Mouse (Mus musculus) hindlimb bud, embryonic 11.5 days (tissue): ENCODE data around the gene Aldh18a1.
"Not testable (repeated sequence)": the region's sequence is repeated elsewhere in the genome, so short reads cannot be mapped to it uniquely, and the experiment has no call there.

ENCODE experiments used
- DNase-seq: peaks from one replicate; pipeline ENCODE4 v3.0.0-alpha.2; 2012; ENCODE audit warnings: low read depth, low spot score; ENCODE audit errors: extremely low spot score

The Aldh18a1 gene

DNA sequence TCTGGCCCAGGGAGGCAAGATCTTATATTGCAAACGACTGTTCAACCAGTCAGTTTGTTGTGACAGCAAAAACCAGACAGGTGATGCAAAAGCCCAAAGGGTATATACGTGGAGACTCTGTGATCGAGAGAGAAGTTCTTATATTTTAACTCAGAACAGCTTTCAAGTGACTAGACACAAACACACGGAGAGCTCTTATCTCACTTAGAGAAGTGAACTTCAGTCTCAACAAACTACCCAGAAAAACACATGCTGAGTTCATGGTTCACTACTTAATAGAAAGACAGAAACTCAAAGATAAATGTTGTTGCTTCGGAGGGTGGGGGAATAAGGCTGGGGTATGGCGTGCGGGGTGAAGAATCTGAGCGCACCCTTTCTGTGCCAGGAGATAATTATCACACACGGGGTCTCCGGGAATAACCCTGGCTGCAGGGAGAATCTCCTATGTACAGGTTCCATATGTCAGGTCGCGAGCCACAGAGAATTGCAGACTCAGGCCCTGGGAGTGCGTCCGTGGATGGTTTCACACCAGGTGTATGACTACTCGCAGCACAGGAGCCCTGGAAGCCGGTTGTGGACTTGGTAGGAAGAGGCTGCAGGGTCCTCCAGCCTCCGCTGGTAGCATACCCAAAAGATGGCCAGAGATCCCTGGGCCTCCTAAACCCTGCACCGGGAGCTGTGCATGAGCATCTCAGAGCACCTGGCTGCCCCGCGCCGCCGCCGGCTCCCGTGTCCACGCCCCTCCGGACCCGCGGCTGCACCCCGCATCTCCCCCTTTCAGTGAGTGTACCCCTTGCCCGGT is 571 bp downstream of the Aldh18a1 start:
- DNase-seq = no peak

DNA sequence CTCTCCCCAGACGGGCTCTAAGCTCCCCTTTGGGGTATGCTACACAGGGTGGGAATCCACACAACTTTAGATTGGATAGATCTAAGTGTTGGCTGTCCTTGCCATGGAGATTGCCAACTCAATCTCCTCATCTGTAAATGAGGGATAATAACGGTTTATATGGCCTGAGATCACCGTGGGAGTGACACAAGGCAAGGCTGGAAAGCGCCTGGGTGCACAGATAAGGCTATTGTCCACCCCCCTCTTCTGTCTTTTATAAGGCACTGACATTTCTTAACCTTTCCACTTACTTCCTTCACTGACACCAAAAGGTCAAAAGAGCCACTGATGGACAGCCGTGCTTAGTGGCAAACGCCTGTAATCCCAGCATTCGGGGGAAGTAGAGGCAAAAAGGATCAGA is 1.4 kb downstream of the Aldh18a1 start:
- DNase-seq = no peak

DNA sequence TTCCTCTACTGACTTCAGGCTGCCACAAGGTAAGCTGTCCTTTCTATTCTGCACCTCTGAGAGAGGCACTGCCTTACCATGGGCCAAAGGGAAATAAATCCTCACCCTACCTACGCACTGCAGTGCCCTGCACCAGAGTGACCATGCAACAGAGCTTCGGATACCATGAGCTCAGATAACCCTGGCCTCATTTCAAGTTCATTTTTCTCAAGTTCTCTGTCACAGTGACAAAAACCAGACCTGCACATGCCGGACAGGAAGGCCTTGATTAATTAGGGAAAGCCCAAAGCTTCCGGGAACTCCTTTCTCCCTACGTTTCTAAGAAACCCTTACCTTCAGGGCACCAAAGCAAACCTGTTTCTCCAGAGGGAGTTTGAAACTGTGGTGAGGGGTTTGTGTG is 6.6 kb downstream of the Aldh18a1 start:
- DNase-seq = no peak

DNA sequence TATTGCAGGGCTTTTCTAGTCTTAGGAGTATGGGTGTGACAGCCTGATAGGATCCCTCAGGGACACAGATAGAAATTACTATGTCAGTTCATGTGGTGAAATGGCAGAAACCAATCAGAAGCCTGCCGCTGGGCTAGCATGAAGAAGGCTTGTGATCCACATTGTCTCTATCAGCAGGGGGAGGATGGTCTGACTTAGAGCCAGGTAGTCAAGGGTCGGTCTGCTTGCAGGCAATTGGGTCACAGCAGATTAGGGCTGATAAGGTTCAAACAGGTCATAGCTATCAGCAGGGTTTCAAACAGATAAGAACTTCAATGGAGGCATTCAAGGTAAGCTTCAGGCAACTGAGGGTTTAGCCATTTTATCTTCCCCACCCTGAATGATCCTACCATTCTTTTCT is 7.4 kb downstream of the Aldh18a1 start:
- no peak for DNase-seq

DNA sequence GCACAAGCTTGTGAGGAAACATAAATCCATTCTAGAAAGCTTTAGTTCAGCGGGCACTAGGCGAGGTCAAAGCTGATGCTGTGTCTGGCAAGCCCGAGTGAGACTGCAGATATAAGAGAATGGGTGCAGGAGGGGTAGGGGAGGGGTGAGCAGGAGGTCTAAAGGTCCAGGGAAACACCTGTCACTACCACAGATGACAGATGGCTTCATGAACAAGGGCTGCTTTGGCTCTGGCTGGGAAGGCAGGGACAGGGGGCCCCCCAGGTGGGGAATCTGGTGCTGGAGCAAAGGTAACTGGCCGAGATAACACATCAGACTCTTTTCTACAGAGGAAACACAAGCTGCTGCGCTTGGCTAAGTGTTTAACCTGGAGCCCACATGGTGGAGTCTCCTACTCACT is 12.8 kb downstream of the Aldh18a1 start:
- DNase-seq = no peak

DNA sequence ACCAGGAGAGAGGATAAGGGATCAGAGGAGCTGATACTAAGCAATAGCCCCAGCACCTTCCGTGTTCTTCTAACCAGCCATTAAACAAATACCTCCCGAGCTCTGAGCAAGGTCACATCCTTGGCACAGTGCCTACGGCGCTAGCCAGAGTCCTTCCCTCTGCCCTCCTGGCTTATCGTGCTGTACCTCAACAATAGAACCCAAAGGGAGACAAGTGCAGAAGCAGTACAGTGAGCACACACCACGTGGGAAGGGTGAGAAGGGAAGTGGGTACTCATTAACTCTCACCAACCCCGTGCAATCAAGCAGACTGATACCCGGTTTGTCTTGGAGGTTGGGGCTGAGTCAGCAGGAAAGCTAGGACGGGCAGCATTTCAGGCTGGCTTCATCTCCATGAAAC is 17.5 kb downstream of the Aldh18a1 start:
- no peak for DNase-seq

DNA sequence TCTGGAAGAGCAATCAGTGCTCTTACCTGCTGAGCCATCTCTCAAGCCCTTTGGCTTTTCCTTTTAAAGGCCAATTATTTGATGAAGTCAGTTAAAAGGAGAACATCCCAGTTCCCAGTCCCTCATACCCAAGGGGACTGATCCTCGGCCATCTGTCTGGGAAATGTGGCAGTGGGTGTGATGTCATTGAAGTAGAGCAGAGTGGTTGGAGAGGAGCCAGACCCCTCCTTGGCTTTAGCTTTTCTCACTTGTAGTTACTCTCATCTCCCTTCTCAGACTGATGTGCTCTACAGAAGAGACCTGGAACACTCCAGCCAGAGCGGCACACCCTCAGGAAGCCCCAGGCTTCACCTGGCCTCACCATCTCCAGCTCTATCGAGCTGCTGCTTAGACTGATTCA is 20.6 kb downstream of the Aldh18a1 start:
- no peak for DNase-seq

DNA sequence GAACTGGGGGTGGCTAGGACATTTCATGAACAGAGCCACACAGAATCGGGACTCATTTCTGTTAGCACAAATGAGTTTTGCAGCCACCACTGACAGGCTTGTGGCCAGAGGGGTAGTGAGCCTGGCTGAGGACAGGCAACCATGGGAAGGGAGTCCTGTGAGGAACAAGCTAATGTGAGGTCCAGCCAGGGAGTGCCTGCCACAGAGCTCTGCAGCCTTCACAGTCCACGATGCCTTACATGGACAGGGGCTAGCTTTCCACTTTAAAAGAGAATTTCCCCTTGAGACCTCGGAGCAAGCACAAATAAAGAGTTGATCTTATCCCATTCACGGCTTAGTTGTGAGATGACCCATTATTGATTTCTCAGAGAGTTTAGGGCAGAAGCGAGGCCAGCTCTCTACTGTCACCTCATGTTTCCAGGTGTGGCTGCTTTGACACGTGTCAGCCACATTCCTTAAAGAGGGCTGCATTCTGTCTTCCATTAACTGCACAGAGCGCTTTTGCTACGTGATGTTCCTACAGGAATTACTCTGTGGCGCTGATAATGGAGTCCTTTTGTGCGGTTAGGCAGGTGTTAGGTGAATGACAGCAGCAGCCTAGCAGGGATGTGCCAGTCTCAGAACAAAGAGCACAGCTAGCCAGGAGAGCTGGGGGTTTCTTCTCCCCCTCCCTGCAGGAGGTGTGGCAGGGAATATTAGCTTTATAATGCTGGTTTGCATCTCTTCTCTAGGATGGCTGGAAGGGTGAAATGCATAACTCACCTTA is 24.2 kb downstream of the Aldh18a1 start:
- no peak for DNase-seq

DNA sequence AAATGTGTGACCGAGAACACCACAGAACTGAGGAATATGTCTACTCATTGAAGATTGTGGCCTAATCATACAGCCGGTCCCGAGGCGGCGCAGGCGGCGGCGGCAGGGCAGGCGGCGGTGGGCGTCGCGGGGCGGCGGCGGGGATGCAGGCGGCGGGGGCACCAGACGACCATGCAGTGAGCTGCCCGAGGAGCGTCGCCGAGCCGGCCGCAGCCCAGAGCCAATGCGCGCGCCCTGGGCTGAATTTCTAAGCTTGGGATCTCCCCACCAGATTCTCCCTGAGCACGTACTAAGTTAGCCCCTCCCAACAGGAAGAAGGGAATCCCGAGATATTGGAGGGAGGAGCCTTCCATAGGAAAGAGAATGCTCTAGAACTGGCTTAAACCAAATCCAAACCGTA is 26.7 kb downstream of the Aldh18a1 start:
- not testable (repeated sequence) for DNase-seq

DNA sequence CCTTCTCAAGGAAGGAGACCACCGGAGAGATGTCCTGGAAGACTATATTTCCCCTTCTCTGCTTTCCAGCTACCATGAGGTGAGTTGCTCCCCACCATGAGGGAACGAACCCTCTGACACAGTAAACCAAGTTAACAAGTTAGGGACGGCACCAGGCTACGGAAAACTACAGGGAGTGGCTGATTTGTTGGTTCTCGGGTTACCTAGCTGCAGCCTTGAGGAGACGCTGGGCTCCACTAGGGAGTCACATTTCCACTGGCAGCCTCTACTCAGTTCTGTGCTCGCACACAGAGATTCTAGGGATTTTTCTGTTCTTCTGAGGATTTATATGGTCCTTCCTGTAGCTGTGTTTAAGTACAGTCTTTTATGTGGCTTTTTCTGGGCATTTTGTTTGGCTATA is 32.2 kb downstream of the Aldh18a1 start:
- DNase-seq = no peak

DNA sequence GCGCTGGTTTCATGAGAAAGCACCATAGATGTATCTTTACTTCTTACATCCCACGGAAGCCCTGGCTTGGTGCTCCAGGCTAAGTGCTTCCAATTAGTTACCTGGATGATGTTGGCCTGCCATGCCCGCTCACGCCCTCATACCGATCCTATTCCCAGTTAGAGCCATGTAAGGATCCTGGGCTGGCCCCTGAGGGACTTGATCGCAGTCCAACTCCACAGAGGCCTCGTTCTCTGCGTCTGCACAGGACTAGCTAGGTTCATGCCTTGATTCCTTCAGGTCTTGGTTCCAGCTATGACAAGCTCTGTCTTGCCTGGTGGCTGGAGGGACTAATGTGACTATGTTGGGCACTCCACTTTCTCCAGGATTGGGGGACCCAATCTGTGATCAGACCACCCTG is 33.1 kb downstream of the Aldh18a1 start:
- DNase-seq = no peak

DNA sequence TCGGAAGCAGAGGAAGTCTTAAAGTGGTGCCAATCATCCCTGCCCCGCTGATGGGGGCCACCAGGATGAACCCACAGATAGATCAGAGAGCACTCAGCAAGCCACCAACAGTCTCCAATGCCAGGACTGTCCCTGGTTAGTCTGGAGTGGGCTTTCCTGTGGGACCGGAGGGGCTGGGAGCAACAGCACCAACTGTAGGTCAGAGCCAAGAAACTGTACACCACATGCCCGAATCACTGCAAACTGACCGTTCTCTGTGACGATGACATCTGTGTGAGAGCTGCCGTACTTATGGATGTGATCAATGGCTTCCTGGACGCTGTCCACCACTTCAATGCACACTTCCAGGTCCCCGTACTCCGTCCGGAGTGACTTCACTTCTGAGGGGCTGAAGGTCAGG is 33.9 kb downstream of the Aldh18a1 start:
- no peak for DNase-seq

DNA sequence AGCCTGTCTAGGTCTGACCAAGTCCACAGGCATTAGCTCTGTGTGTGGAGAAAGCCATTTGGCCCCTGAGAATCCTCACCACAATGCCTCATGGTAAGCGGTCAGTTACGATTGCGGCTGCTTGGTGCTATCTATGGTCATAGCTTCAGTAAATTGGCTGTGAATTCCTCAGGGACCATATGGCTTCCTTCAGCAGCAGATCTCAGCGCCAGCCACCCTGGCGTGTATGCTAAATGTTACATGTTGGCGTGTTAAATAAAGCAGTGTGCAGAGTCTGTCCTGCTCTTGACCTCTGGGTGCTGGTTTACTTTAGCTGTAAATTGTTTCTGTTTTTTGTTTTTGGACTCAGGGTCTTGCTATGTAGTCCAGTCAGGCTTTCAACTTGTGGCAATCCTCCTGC is 34.4 kb downstream of the Aldh18a1 start:
- no peak for DNase-seq

DNA sequence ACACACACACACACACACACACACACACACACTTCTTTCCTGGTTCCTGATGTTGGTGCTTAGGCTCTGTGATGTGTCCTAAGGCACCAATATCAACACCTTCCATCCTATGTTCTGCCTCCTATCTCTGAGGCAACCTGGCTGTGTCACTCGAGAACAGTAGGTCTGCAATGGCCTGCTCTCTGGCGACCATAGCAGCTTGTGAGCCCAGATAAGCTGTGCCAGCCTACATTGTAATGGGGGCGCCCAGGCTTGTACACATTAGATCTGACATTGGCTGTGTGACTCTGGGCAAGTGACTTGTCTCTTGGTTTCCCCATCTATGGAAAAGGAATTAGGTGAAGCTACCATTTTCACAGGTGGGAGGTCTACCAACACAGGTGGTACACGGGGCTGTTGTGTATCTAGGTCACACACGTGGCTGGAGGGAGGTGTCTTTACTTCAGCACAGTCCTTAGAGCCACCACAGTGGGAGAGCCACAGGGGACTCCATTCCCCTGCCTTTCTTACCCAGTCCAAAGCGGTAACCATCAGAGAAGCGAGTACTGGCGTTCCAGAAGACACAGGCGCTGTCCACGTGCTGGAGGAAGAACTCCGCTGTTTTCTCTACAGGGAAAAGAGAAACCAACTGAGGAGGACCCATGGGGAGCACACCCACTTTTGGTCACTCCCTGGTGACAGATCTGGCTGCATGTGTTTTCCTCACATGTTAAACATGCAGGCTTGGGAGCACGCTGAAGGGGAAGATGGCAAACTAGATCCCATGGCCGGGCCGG is 35.1 kb downstream of the Aldh18a1 start:
- no peak for DNase-seq

DNA sequence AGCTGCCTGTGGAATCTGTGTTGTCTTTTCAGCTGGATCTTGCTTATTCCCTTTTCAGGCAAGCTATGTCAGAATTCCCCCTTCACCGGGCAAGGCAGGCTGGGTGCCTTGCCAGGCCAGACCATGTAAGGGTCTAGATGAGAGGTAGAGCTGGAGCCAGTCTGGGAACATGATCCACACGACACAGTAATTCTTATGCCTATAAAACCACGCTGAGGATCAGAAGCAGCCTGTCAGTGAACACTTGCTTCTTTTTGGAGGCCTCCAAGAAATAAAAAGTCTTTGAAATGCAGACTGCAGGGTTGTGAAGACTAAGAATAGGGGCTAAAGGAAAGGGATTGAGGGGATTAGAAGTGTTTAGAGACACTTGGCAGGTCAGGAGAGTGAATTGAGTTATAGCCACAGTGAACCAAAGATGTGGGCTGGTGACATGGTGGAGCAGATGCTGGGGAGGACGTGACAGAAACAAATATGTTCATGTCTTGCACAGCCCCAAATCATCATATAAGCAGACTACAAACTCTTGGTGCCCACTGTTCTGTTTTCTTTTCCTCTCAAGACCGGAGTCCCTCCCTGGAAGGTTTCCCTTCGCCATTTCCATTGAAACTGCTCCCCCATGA is 38.6 kb downstream of the Aldh18a1 start:
- no peak for DNase-seq

DNA sequence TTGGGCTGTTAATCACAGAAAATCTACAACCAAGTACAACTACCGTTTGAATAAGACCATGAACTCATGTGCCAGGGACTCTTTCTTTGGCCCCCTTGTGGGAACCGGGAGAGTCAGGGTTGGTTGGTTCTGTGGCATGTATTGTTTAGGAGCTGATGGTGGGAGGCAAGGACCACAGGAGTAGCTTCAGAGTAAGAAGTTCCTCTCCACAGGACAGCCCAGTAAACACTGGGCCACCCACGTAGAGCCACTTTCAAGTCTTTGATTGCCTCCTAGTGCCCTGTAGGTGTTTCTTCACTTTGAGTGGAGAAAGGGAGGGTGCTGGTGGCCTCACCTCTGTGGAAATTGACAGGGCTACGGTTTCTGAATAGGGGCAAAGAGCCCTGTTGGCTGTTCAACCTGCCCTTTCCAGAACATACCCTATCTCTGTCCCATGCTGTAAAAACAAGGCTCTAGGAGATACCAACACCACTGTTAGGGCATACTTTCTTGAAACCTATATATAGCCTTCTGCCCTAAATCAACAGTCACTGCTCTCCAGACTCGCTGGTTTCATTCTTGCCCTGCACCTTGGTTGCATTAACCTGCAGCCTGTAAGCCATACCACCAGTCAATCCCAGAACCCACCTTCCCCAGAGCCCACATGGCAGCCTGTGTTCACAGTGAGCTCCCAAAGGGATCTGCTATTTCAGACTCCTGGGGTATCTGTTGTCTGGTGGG is 39.3 kb downstream of the Aldh18a1 start:
- DNase-seq = no peak

DNA sequence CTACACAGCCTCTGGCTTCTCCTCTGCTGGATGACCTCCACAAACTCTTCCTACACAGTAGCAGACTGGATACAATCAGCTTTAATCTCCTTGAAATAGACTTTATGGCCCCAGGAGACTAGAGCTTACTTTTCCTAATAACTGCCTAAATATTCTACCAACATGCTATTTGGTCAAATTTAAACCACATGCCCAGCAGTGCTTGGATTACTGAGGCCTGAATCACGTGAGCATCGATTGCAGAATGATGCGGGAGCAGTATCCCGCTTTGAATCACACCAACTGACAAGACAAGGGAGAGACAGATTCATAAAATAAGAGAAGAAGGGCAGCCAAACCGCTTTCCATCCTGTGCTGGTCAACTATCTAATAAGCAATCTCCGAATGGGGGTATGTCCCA is 39.9 kb downstream of the Aldh18a1 start:
- no peak for DNase-seq

DNA sequence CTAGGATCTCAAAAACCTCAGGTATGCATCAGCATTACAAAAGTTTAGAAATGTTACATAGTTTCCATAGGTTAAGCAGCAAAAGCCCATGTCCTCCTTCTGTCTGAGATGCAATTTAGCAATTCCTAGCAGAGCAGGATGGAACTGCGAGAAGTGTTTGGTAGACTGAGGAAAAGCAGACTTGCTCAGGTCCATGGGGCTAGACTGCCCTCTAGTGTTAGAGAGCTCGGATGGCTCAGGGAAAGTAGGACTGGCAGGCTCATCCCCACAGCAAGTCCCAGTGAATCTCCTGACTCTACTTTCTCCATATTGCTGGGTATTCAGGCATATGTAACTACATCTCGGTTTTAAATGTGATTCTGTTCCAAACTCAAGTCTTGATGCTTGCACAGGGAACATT is 43.4 kb downstream of the Aldh18a1 start:
- DNase-seq = peak; percentile 28

DNA sequence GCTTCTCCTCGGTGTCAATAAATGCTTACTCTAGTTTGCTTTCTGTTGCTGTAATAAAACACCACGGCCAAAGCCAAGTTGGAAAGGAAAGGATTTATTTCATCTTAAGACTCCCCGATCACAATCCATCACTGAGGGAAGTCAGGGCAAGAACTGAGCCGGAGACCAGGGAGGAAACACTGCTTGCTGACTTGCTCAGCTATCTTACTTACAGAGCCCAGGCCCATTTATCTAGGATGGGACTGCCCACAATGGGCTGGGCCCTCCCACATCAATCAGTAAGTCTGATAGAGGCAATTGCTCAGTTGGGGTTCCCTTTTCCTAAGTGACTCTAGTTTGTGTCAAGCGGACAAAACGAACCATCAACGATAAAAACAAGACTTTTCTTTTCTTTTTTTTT is 45.5 kb downstream of the Aldh18a1 start:
- no peak for DNase-seq

DNA sequence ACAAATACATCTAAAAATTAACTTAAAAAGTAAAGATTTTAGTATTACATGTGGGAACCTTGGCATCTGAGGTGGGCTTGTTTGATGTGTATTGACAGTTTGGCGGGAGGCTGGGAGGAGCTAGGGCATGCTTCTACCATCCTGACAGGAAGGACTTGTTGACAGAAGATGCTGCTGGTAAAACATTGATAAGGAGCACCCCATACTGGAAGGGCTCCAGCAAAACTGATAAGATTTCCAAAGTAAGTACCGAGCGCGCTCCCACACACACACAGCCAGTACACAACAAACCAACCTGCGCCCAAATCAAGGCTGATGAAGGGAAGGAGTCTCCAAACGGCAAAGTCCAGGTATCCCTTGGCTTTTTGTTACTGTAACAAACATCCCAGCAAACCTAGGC is 51.7 kb downstream of the Aldh18a1 start:
- DNase-seq = no peak

DNA sequence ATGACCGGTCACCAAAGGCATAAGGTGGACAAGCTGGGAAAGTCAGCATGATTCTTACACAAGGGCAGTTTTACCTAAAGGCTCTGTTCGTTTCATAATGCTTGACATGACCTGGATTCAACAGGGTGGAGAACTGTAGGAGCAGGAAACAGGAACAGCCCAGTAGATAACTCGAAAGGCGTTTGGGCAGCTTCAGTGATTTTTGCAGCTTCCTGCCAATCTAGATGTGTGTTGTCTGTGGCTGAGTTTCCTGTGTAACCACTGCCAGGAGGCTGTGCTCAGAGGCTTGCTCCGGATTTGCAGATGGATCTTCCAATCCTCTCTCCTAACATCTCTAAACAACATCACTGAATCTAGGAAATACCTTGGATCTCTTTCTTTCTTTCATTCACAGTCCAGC is 55.7 kb downstream of the Aldh18a1 start:
- DNase-seq = no peak
